Mouse (Mus musculus): Measurements from ENCODE around the gene Tmem117. TPM values are rescaled to one million over a fixed set of nuclear protein-coding genes. Genes with fewer than 3 reads are reported as not detected.

The Tmem117 gene
- polyA plus RNA-seq, 1 experiment from 2014 or later = 0.18 TPM

DNA sequence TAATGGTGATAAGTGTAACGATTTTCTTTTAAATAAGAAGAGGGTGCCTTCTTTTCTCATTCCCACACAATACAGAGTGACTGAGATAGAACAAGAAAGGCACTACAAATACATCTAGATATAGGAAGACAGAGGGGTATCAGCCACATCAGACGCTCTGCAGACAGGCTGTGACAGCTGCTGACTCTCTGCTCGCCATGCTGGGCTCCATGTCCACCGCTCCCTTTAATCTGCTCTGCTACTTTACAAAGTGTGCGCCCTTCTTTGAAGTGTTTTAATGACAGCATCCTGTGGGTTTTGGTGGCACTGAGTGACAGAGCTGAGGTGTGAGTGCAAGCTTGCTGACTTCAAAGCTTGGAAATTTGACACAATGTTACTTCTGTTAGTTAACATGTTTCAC is 314.9 kb downstream of the Tmem117 start:
- DNase-seq (ENCODE audit: low spot score) (no peak), ATAC-seq (replicated peaks; ENCODE audit: low FRiP score) (no peak)
- H3K9ac ChIP-seq (ENCODE audit: low read depth, low read length) = no peak overlapping the region
- H3K4me3 ChIP-seq (ENCODE audit: low read depth, low read length) = no peak overlapping the region
- H3K27ac ChIP-seq (ENCODE audit: low read depth, low read length) = no peak overlapping the region
- H3K9me3 ChIP-seq (ENCODE audit: control insufficient read depth, low read length) = no peaks in the 10 kb centered on the region
- no peaks in the 10 kb centered on the region for H3K27me3 ChIP-seq (replicated peaks; ENCODE audit: control insufficient read depth, insufficient read depth, low read length)
- no peaks in the 10 kb centered on the region for H3K36me3 ChIP-seq (ENCODE audit: control insufficient read depth, insufficient read depth, low read length)
- H3K4me2 ChIP-seq = no peak overlapping the region
- no peaks in the 10 kb centered on the region for H3K4me1 ChIP-seq (replicated peaks; ENCODE audit: control insufficient read depth, insufficient read depth, low read length)
- WGBS = 65% methylated on average over 5 of the region's 5 CpGs

DNA sequence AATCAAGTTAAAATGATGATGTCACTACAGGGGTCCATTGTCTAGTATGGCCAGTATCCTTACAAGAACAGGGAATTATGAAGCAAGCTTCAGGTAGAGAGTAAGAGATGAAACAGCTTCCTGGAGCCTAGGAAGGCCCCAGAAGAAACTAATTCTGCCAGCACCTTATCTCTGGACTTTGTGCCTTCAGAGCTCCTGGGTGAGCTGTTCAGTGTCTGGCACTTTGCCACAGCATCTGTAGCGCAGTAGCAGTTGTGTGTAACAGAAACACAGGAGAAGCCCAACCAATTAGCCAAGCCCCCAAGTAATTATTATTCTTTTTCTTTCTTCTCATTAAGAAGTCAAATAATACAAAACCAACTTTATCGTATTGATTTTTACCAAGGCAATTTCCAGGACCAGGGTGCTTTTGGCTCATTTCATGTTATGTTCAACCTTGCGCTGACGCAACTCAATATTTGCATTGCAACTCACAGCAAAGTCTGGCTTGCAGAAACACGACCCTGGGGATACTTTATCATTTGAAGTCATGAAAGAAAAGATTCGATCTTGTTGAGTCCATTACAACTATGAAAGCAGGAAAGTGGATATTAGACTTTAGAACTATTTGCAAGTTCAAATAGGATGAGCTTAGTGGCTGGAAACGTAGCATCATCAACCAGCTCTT is 322.5 kb downstream of the Tmem117 start:
- ATAC-seq (replicated peaks; ENCODE audit: low FRiP score) = no peak
- no peak for DNase-seq (ENCODE audit: low spot score)

DNA sequence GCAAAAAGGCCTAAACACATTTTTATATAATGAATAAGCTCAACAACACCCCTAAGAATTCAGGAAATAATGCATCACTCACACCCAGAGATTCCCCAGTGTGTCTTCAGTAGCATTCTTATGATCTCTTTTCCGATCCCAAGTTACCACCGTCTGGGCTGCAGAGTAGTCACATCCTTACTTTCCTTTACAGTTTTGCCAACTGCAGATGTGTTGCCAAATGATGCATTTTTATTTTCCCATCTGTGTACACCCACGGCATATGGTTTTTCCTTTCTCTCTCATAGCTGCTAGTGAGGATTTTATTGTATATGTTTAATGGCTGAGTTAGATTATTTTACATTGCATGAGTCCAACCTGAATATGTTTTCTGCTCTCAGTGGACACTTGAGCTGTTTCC is 327.7 kb downstream of the Tmem117 start:
- ATAC-seq (replicated peaks; ENCODE audit: low FRiP score) (no peak), DNase-seq (ENCODE audit: low spot score) (no peak)
- no peak overlapping the region for H3K27ac ChIP-seq (ENCODE audit: low read depth, low read length)
- H3K4me1 ChIP-seq (replicated peaks; ENCODE audit: control insufficient read depth, insufficient read depth, low read length) = no peaks in the 10 kb centered on the region
- no peak overlapping the region for H3K4me2 ChIP-seq
- no peaks in the 10 kb centered on the region for H3K27me3 ChIP-seq (replicated peaks; ENCODE audit: control insufficient read depth, insufficient read depth, low read length)
- no peaks in the 10 kb centered on the region for H3K9me3 ChIP-seq (ENCODE audit: control insufficient read depth, low read length)
- 86% methylated on average over 3 of the region's 3 CpGs for WGBS
- no peaks in the 10 kb centered on the region for H3K36me3 ChIP-seq (ENCODE audit: control insufficient read depth, insufficient read depth, low read length)
- H3K4me3 ChIP-seq (ENCODE audit: low read depth, low read length) = no peak overlapping the region
- H3K9ac ChIP-seq (ENCODE audit: low read depth, low read length) = no peak overlapping the region

More for the DNA sequence above, 322.5 kb downstream of the Tmem117 start:
- H3K4me2 ChIP-seq = no peak overlapping the region
- no peaks in the 10 kb centered on the region for H3K9me3 ChIP-seq (ENCODE audit: control insufficient read depth, low read length)
- 72% methylated on average over 7 of the region's 7 CpGs for WGBS
- no peak overlapping the region for H3K27ac ChIP-seq (ENCODE audit: low read depth, low read length)
- no peaks in the 10 kb centered on the region for H3K4me1 ChIP-seq (replicated peaks; ENCODE audit: control insufficient read depth, insufficient read depth, low read length)
- H3K36me3 ChIP-seq (ENCODE audit: control insufficient read depth, insufficient read depth, low read length) = no peaks in the 10 kb centered on the region
- no peak overlapping the region for H3K4me3 ChIP-seq (ENCODE audit: low read depth, low read length)
- no peaks in the 10 kb centered on the region for H3K27me3 ChIP-seq (replicated peaks; ENCODE audit: control insufficient read depth, insufficient read depth, low read length)
- H3K9ac ChIP-seq (ENCODE audit: low read depth, low read length) = no peak overlapping the region

DNA sequence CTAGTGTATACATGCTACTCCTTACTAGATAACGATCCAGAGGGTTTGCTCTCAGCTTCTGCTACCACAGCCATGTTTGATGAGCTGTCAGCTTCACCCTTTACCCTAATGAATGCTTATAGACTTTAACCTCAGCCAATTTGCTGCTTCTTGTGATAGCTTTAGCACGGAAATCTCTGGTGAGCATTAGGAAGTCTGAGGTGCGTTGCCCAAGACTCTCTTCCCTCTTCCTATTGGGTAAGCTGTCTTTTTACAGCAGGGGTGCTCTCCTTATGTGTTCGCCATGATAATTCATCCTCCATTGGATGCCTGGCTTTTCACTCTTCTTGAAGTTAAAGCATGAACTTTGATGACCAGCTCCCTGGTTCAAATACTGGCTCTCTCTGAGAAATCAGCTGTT is 328.2 kb downstream of the Tmem117 start:
- H3K9ac ChIP-seq (ENCODE audit: low read depth, low read length) = no peak overlapping the region
- no peaks in the 10 kb centered on the region for H3K9me3 ChIP-seq (ENCODE audit: control insufficient read depth, low read length)
- no peaks in the 10 kb centered on the region for H3K4me1 ChIP-seq (replicated peaks; ENCODE audit: control insufficient read depth, insufficient read depth, low read length)
- ATAC-seq (replicated peaks; ENCODE audit: low FRiP score) (no peak), DNase-seq (ENCODE audit: low spot score) (no peak)
- H3K4me3 ChIP-seq (ENCODE audit: low read depth, low read length) = no peak overlapping the region
- H3K27me3 ChIP-seq (replicated peaks; ENCODE audit: control insufficient read depth, insufficient read depth, low read length) = no peaks in the 10 kb centered on the region
- H3K36me3 ChIP-seq (ENCODE audit: control insufficient read depth, insufficient read depth, low read length) = no peaks in the 10 kb centered on the region
- WGBS = 67% methylated on average over 4 of the region's 4 CpGs
- H3K4me2 ChIP-seq = no peak overlapping the region
- no peak overlapping the region for H3K27ac ChIP-seq (ENCODE audit: low read depth, low read length)

DNA sequence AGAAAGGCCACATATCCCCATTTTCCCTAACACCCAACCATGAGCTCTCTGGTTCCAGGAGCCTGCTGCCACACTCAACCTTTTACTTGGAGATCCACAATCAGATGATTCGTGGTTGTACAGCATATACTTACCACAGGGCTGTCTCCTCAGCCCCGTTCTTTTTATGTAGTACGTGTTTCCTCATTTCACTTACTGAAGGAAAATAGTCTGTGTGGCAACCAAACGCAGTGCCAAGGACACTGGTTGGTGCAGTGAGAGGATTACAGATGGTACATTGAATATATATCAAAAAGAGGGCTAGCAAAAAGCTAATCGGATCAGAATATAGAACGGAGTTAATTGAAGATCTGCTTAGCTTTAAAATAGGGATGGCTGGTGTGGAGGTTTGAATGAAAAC is 338.0 kb downstream of the Tmem117 start:
- H3K4me1 ChIP-seq (replicated peaks; ENCODE audit: control insufficient read depth, insufficient read depth, low read length) = no peaks in the 10 kb centered on the region

DNA sequence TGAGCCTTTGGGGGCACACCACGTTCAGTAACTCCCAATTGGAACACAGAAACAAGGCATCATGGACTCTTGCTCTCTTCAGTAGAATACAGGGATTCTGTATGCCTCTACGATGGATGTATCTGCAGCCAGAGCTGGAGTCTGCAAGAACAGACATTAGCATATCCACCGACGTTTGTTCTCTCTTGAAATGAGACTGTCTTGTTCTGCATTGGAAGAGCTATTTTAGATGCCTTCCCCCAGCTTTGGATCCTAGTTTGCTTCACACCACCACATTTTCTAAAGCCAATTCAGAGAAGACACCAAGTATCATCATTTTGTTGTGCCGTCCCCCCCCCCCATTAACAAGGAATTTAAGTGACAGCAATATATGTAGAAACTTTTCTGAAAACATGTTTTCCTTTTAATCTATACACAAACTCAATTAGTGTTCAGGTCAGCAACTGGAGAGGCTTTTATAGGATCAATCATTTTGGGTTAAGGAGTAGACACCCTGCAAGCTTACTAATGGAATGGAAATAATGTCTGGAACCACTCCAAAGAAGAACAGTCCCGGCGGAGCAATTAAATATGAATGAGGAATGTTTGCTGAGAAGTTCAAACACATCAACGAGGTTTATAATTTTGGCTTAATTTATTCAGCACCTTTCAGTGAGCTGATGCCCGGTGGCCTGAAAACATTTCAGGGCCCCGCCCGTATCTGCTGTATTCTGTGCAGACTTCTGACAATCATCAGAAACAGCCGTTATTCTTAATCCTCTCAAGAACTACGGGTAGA is 339.6 kb downstream of the Tmem117 start:
- Histone ChIP-seq H3K4me2 (no peak overlapping the region), H3K27me3 (replicated peaks; ENCODE audit: control insufficient read depth, insufficient read depth, low read length) (no peaks in the 10 kb centered on the region), H3K9me3 (ENCODE audit: control insufficient read depth, low read length) (no peaks in the 10 kb centered on the region), H3K4me1 (replicated peaks; ENCODE audit: control insufficient read depth, insufficient read depth, low read length) (no peaks in the 10 kb centered on the region), H3K4me3 (ENCODE audit: low read depth, low read length) (no peak overlapping the region), H3K9ac (ENCODE audit: low read depth, low read length) (no peak overlapping the region), H3K27ac (ENCODE audit: low read depth, low read length) (no peak overlapping the region), H3K36me3 (ENCODE audit: control insufficient read depth, insufficient read depth, low read length) (no peaks in the 10 kb centered on the region)
- ATAC-seq (replicated peaks; ENCODE audit: low FRiP score) = no peak
- WGBS = 80% methylated on average over 13 of the region's 13 CpGs
- no peak for DNase-seq (ENCODE audit: low spot score)

More for the DNA sequence above, 338.0 kb downstream of the Tmem117 start:
- no peaks in the 10 kb centered on the region for H3K36me3 ChIP-seq (ENCODE audit: control insufficient read depth, insufficient read depth, low read length)
- DNase-seq (ENCODE audit: low spot score) (no peak), ATAC-seq (replicated peaks; ENCODE audit: low FRiP score) (no peak)
- H3K9ac ChIP-seq (ENCODE audit: low read depth, low read length) = no peak overlapping the region
- no peak overlapping the region for H3K4me2 ChIP-seq
- WGBS = 84% methylated on average over 6 of the region's 6 CpGs
- H3K27ac ChIP-seq (ENCODE audit: low read depth, low read length) = no peak overlapping the region
- H3K4me3 ChIP-seq (ENCODE audit: low read depth, low read length) = no peak overlapping the region
- H3K27me3 ChIP-seq (replicated peaks; ENCODE audit: control insufficient read depth, insufficient read depth, low read length) = no peaks in the 10 kb centered on the region
- no peaks in the 10 kb centered on the region for H3K9me3 ChIP-seq (ENCODE audit: control insufficient read depth, low read length)

DNA sequence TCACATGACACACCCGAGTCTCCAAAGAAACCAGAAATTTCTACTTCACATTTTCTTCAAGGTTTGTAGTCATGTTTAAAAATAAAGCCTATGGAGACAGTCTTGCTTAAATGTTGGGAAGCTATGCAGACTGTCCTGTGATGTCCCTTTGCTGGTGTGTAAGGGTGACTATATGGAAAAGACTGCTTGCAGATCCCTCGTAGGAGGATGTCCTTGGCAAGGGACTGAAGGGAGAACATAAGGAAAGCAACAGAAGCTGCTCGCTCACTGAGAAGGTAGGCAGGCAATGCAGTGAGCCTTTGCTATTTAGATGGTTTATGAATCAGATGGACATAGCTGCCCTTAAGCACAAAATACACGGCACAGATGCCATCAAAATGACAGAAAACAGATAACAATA is 352.8 kb downstream of the Tmem117 start:
- H3K36me3 ChIP-seq (ENCODE audit: control insufficient read depth, insufficient read depth, low read length) = no peaks in the 10 kb centered on the region
- H3K9me3 ChIP-seq (ENCODE audit: control insufficient read depth, low read length) = no peaks in the 10 kb centered on the region
- no peaks in the 10 kb centered on the region for H3K27me3 ChIP-seq (replicated peaks; ENCODE audit: control insufficient read depth, insufficient read depth, low read length)
- no peaks in the 10 kb centered on the region for H3K4me1 ChIP-seq (replicated peaks; ENCODE audit: control insufficient read depth, insufficient read depth, low read length)
- H3K9ac ChIP-seq (ENCODE audit: low read depth, low read length) = no peak overlapping the region
- 74% methylated on average over 4 of the region's 4 CpGs for WGBS
- no peak overlapping the region for H3K4me2 ChIP-seq
- H3K4me3 ChIP-seq (ENCODE audit: low read depth, low read length) = no peak overlapping the region
- ATAC-seq (replicated peaks; ENCODE audit: low FRiP score) (no peak), DNase-seq (ENCODE audit: low spot score) (no peak)
- H3K27ac ChIP-seq (ENCODE audit: low read depth, low read length) = no peak overlapping the region

DNA sequence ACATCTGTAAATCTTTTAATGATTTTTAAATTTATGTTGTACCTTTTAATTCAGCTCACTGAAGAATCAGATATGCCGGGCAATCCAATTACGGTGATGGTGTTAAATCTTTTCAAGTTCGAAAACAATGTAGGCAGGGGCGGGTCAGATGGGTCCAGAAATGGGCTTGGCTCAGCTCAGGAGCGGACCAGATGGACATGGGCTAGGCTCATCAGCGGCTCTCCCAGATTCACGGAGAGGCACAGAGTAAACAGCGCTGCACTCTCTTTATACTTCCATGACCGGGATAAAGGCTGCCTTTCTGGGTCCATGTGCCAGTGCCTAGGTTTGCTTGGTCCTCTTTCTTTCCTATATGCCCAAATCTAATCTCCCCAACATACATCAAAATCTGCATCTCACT is 366.3 kb downstream of the Tmem117 start:
- no peak overlapping the region for H3K4me2 ChIP-seq
- no peaks in the 10 kb centered on the region for H3K4me1 ChIP-seq (replicated peaks; ENCODE audit: control insufficient read depth, insufficient read depth, low read length)
- H3K27ac ChIP-seq (ENCODE audit: low read depth, low read length) = no peak overlapping the region
- ATAC-seq (replicated peaks; ENCODE audit: low FRiP score) (no peak), DNase-seq (ENCODE audit: low spot score) (no peak)
- no peaks in the 10 kb centered on the region for H3K27me3 ChIP-seq (replicated peaks; ENCODE audit: control insufficient read depth, insufficient read depth, low read length)
- H3K9me3 ChIP-seq (ENCODE audit: control insufficient read depth, low read length) = no peaks in the 10 kb centered on the region
- WGBS = 89% methylated on average over 9 of the region's 9 CpGs
- no peak overlapping the region for H3K9ac ChIP-seq (ENCODE audit: low read depth, low read length)
- H3K36me3 ChIP-seq (ENCODE audit: control insufficient read depth, insufficient read depth, low read length) = no peaks in the 10 kb centered on the region
- H3K4me3 ChIP-seq (ENCODE audit: low read depth, low read length) = no peak overlapping the region
